Mouse (Mus musculus): ENCODE data around the gene Nptx1.

DNA sequence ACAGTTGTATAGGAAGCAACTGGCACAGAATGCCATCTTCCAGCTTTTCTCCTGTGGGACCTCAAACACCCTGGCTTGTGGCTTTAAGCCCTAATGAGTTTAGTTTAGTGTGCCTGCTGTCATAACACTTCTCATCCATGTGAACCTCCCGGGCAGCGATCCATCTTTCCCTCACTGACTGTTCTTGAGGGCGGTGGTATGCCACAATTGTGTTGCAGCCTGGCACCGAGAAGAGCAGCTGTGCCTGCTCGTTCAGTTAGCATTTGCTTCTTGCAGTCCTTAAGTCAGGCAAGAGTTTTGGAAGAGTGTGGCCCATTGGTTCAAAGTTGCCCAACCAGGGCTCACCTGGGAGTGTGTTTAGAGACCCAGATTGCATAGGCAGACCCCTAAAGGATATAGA, 51.4 kb downstream of the Nptx1 start:
- TF ChIP-seq EP300 (IDR thresholded peaks at IDR 0.05; ENCODE audit: low read depth), result no peak
- no peak for TF ChIP-seq CTCF (IDR thresholded peaks at IDR 0.05; ENCODE audit: low read depth)

Measured in liver, postnatal 0 days (tissue).